Mouse (Mus musculus) olfactory bulb, adult 2 months (tissue): Measurements from ENCODE around the gene Rgl2.

Experiments
- CTCF ChIP-seq: fragments of 200-500 bp; IDR thresholded peaks from 2 replicates; pipeline ENCODE4 v1.5.1; 2012; ENCODE audit warnings: low read depth, mild to moderate bottlenecking, low read length, moderate library complexity; ENCODE audit not compliant: insufficient read depth
- POLR2A ChIP-seq: fragments of 200-500 bp; IDR thresholded peaks from 2 replicates; pipeline ENCODE4 v1.6.1; 2012; ENCODE audit warnings: mild to moderate bottlenecking, low read depth, low read length, moderate library complexity; ENCODE audit not compliant: insufficient read depth

DNA sequence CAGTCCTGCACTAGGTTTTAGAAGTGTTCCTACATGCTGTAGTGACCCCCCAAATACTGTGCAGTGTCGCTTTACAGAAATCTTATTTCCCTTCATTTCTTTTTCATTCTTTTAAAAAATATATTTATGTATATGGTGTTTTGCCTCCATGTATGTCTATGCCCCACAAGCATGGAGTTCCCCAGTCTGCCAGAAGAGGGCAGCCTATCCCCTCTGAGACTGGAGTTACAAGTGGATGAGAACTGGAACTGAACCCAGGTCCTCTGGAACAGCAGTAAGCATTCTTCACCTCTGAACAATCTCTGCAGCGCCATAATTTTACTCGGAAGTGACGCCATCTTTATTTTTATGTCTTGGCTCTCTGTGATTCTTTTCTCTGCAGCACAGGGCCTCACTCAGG, 40.1 kb downstream of the Rgl2 start:
- TF ChIP-seq POLR2A (no peak), CTCF (no peak)
